Mouse (Mus musculus) heart, postnatal 0 days (tissue): Measurements from ENCODE around the gene Kctd19.

Experiments
- CTCF ChIP-seq: IDR thresholded peaks from 2 replicates; pipeline ENCODE4 v1.5.1; 2016; ENCODE audit warnings: antibody characterized with exemption, control low read depth, low read depth
- EP300 ChIP-seq: IDR thresholded peaks from 2 replicates; pipeline ENCODE4 v1.6.1; 2016; ENCODE audit warnings: antibody characterized with exemption, low read depth

GRCm38 (mm10) chr8:105374513-105374966, 38.8 kb downstream of the Kctd19 start:
- TF ChIP-seq EP300 (no peak), CTCF (peak; percentile 47)
